Mouse (Mus musculus): ENCODE measurements around the gene Kcnh5. TPM values are rescaled to one million over a fixed set of nuclear protein-coding genes. Genes with fewer than 3 reads are reported as not detected.

Gene Kcnh5
- total RNA-seq, 2 experiments from 2014 or later = 13.9 to 14.3 TPM

- no peak for DNase-seq (ENCODE audit: low spot score in 2 of 2)
- Histone ChIP-seq H3K27ac (no peak overlapping the region), H3K4me3 (no peak overlapping the region)
- no peak for TF ChIP-seq CTCF (conservative IDR thresholded peaks at IDR 0.05)
These were observed 106.1 kb downstream of the Kcnh5 start for GRCm38 (mm10) chr12:75071043-75071442.

- no peak overlapping the region for H3K4me3 ChIP-seq
- H3K27ac ChIP-seq = no peak overlapping the region
- DNase-seq (ENCODE audit: low spot score in 2 of 2) = no peak
- TF ChIP-seq CTCF (conservative IDR thresholded peaks at IDR 0.05) = no peak
These were observed 114.6 kb downstream of the Kcnh5 start for GRCm38 (mm10) chr12:75062571-75062970.

DNA sequence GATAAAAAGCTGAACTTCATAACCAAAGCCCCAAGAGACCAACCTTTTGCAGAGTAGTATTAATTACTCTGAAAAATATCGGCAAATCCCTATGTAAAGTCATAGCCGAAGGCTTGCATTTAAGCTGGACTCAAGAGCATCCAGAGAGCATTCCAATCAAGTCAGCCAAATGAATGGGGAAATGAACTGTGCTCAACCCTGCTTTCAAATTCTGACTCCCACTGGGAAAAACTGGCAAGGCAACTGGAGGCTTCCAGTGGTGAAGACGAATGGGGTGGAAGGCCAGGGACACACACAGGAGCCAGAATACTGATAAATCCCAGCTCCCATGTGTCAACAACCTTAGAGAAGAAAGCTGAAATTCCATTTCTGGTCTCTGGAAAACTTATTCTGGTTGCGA is 115.4 kb downstream of the Kcnh5 start:
- no peak for DNase-seq (ENCODE audit: low spot score in 2 of 2)
- Histone ChIP-seq H3K27ac (no peak overlapping the region), H3K4me3 (no peak overlapping the region)
- no peak for TF ChIP-seq CTCF (conservative IDR thresholded peaks at IDR 0.05)

DNA sequence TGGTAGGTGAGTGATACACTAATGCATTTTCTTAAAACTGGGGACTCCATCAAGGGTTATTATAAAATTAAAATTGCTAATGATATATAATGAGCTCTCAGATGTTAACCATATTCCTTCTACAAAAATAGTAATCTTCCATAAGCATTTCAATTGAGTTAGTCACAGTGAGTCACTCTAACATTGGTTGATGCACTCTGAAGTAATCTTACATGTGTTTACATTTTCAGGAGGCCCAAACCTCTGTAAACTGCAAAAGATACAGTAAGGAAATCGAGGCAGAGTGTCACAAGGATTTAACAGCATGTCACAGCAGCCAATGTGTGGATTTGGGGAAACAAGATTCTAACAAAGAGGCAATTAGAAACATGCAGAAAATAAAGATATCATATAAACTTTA is 123.4 kb downstream of the Kcnh5 start:
- no peak for DNase-seq (ENCODE audit: low spot score in 2 of 2)
- no peak overlapping the region for H3K4me3 ChIP-seq

DNA sequence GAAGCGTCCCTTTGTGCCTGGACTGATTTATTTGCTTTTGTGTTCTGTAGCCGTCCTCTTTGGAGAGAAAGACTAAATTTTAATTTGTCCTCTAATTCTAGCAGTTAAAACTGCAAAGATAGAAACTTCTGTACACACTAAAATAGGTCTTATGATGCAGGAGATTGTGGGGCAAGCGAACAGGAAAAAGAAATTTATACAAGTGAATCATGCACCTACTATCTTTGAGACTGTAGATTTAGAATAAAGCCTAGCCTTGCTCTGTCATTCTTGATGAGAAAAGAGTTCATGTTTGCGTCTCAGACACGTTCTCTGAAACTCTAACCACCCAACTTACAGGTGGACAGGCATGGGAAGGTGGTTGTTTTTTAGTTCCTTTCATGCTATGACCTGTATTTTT is 140.4 kb downstream of the Kcnh5 start:
- Histone ChIP-seq H3K27ac (no peak overlapping the region), H3K4me3 (no peak overlapping the region)
- no peak for TF ChIP-seq CTCF (conservative IDR thresholded peaks at IDR 0.05)
- no peak for DNase-seq (ENCODE audit: low spot score in 2 of 2)

More for the DNA sequence above, 123.4 kb downstream of the Kcnh5 start:
- H3K27ac ChIP-seq = no peak overlapping the region
- no peak for TF ChIP-seq CTCF (conservative IDR thresholded peaks at IDR 0.05)

GRCm38 (mm10) chr12:75031970-75032864 is 144.9 kb downstream of the Kcnh5 start:
- no peak for DNase-seq (ENCODE audit: low spot score in 2 of 2)
- no peak overlapping the region for H3K4me3 ChIP-seq
- no peak for TF ChIP-seq CTCF (conservative IDR thresholded peaks at IDR 0.05)
- H3K27ac ChIP-seq = no peak overlapping the region

GRCm38 (mm10) chr12:74971187-74971586 is 205.9 kb downstream of the Kcnh5 start:
- Histone ChIP-seq H3K27ac (no peak overlapping the region), H3K4me3 (no peak overlapping the region)
- TF ChIP-seq CTCF (conservative IDR thresholded peaks at IDR 0.05) = no peak
- no peak for DNase-seq (ENCODE audit: low spot score in 2 of 2)

GRCm38 (mm10) chr12:74969420-74969819 is 207.7 kb downstream of the Kcnh5 start:
- H3K4me3 ChIP-seq = no peak overlapping the region
- no peak for TF ChIP-seq CTCF (conservative IDR thresholded peaks at IDR 0.05)
- H3K27ac ChIP-seq = no peak overlapping the region
- DNase-seq (ENCODE audit: low spot score in 2 of 2) = no peak

DNA sequence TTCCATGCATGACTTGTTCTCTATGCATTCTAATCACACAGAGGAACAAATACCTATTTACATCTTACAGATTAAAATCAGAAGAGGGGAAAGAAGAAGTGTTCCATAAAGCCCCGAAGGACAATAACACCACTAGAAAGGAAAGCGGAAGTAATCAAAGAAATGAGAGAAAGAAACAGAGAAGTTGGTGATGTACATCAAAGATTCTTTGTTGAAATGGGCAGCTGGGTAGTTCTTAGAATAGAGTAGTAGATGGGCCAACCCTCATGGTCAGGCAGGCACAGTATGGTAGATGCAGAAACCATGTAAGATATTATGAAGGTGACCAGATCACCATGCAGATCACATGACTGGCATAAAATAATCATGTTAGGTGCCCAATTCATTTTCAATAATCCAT is 210.9 kb downstream of the Kcnh5 start:
- H3K27ac ChIP-seq = no peak overlapping the region
- H3K4me3 ChIP-seq = no peak overlapping the region
- DNase-seq (ENCODE audit: low spot score in 2 of 2) = no peak
- no peak for TF ChIP-seq CTCF (conservative IDR thresholded peaks at IDR 0.05)

GRCm38 (mm10) chr12:74952661-74953060 is 224.5 kb downstream of the Kcnh5 start:
- no peak overlapping the region for H3K27ac ChIP-seq
- no peak for DNase-seq (ENCODE audit: low spot score in 2 of 2)
- no peak for TF ChIP-seq CTCF (conservative IDR thresholded peaks at IDR 0.05)
- H3K4me3 ChIP-seq = no peak overlapping the region

DNA sequence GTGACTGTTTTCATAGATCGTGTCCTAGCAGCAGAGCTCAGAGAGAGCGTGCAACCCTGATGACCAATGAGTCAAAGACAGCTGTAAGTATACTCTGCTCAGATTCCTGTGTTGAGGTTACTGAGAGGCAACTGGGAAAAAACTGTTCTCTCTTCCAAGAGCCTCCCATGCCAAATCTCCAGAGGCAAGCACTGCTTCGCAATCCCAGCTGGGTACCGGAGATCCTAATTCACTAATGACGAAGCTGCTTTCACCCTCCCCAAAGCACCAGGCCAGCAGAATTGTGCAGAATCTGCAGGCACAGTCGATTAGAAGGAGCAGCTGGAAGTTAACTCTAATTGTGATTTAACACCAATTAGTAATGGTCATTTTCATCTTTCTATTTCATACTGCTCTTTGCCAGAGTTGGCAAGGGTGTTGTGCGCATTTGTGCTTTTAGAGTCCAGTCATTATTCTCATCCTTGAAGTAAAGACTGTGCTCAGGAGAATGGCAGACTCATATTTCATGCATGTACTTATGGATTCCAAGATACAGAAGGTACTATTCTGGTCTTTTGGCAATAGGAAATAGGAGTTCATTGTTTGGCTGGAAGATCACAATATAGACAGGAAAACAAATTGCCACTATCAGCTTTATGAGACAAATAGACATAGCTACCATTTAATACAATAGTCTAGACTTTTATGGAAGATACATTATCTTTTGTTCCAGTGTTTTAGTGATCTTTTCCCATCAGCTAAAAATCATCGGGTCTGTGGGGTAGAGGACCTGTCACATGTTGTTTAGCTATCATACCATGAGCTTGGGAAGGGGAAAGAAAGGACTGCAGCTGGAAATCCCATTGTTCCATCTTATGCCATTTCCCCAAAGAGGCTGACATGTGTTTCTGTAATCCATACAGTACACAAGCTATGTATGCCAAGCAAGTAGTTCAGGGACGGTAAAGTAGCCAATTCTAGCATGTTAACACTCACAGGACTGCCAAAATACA is 225.7 kb downstream of the Kcnh5 start:
- no peak overlapping the region for H3K27ac ChIP-seq
- no peak for TF ChIP-seq CTCF (conservative IDR thresholded peaks at IDR 0.05)
- H3K4me3 ChIP-seq = no peak overlapping the region
- DNase-seq (ENCODE audit: low spot score in 2 of 2) = no peak

GRCm38 (mm10) chr12:74901331-74901730 is 275.8 kb downstream of the Kcnh5 start:
- TF ChIP-seq CTCF (conservative IDR thresholded peaks at IDR 0.05) = no peak
- no peak for DNase-seq (ENCODE audit: low spot score in 2 of 2)
- no peak overlapping the region for H3K4me3 ChIP-seq
- H3K27ac ChIP-seq = no peak overlapping the region

- TF ChIP-seq CTCF (conservative IDR thresholded peaks at IDR 0.05) = no peak
- Histone ChIP-seq H3K4me3 (no peak overlapping the region), H3K27ac (no peak overlapping the region)
- DNase-seq (ENCODE audit: low spot score in 2 of 2) = no peak
These were observed 276.4 kb downstream of the Kcnh5 start for GRCm38 (mm10) chr12:74900777-74901176.

Data from layer of hippocampus, adult 2 months (tissue).